Mouse (Mus musculus) right cerebral cortex, postnatal 14 days (tissue): Measurements from ENCODE around the gene Dnajc22.

Source experiments
- DNase-seq: peaks from one replicate; pipeline ENCODE4 v3.0.0; 2022

The Dnajc22 gene

DNA sequence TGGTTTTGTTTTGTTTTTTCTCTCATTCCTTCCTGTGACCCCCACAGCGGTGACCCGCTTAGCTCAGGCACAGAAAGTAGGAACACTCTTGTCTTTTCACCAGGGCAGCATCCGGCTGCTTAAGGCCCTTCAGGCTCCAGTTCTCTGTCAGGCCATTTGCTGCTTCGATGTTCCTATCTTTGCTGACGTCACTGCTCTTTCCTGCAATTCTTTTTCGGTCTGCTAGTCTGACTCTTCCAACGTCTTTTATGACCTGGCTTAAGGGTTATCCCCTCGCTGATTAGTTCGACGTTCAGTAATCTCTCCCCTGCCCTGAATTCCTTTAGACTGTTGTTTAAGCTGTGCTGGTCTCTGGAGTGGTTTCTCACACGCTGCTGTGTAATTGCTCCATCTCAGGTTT, 23.6 kb downstream of the Dnajc22 start:
- DNase-seq: no peak

DNA sequence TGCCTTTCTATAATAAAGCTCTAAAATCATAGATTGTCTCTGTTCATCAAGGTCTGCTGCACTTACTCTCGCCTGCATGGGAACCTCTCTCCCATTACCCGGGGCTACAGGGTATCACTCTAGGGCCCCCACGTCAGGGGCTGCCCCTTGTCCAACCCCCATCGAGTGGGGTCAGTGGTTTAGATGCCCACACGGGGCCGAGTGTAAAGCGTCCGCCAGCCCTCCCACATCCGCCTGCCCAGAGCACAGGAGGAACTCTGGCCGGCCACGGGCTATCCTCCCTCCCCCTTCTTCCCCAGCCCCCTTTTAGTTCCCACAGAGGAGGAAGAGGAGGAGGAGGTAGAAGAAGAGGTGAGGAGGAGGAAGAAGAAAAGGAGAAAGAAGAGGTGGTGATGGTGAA, 27.8 kb downstream of the Dnajc22 start:
- no peak for DNase-seq

DNA sequence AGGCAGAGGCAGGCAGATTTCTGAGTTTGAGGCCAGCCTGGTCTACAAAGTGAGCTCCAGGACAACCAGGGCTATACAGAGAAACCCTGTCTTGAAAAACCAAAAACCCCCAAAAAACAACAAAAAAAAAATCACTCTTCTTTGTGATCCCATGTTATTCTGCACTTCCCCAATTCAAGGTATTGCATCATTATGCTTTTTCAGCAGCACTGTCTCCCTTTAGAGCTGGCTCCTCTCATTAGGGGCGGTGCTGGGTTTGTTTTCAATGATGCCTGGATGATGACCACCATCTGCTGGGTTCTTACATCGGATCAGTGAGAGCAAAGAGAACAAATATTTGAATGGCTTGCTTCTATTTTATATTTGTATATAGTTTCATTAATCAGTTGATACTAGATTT, 29.7 kb downstream of the Dnajc22 start:
- DNase-seq: no peak

DNA sequence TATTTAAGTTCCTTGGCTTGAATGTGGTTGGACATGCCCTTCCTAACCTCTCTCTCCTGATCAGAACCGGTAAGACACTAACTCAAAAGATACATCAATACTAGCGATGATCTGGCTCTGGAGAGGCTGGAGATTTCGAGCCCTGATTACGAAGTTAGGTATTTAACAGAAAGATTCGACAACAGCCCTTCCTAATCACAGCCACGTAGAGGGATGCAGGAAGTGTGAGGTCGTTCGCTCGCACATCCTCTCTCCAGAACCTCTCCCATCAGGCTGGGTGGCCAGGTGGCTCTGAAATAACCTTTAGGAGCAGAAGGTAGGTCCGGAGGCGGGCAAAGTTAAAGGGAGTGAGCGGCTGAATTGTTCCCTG, 32.7 kb downstream of the Dnajc22 start, which contains the start of gene Spats2:
Spats2 (plus strand) TSS at position 206 of the 370 bp plus-strand sequence.
- DNase-seq: no peak

DNA sequence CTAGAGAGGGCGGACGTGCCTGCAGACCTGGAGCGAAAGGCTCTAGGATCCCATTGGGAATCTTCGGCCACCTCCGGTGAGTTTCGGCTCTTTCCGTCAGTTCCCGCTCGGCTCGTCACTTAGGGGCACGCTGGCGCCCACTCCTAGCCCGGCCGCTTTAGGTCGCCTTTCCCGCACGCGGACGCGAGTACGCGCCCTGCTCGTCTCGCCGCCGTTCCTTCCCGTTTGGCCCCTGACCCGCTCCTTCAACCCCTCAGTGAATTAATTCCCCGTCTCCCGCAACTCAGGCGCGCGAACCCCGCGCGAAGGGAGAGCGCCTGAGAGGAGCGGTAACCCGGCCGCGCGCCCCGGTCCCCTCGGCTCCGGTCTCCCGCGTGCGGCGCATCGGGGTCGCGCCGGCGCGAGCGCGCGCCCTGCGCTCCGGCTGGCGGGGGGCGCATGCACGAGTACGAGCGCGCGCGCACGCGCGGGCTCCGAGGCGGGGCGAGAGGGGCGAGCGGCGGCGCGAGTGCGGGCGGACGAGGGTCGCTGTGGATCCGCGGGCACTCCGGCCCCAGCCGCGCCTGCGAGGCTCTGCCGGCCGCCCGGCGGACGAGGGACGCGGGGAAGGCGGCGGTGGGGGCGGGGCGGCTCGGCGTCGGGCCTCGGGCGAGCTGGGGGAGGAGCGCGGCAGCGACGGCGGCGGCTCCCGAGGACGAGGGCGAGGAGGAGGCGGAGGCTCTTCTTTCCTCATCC, 33.3 kb downstream of the Dnajc22 start:
- peak; percentile 89 for DNase-seq

DNA sequence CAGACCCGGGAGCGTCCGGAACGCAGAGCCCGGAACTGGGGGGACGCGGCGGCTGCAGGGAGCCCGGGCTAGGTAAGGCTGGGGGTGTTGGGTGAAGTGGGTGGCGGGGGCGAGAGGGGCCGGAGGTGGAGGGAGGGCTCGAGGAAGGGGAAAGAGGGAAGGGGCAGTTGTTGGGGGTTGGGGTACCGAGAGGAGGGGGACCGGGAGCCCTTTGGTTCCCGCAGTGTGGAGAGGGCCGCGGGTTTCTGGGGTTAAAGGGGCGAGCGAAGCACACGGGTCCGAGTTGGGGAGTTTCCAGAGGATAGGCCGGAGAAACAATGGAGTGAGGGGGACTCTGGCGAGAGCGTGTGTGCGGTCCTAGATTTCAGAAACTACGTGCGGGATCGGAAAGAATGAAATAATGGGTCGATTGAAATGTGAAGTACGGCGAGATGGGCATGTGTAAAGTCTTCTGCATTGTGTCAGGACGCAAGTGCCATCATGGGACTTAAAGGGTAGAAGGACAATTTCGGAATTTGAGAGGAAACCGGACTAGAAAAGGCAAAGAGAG, 33.9 kb downstream of the Dnajc22 start:
- DNase-seq: no peak

DNA sequence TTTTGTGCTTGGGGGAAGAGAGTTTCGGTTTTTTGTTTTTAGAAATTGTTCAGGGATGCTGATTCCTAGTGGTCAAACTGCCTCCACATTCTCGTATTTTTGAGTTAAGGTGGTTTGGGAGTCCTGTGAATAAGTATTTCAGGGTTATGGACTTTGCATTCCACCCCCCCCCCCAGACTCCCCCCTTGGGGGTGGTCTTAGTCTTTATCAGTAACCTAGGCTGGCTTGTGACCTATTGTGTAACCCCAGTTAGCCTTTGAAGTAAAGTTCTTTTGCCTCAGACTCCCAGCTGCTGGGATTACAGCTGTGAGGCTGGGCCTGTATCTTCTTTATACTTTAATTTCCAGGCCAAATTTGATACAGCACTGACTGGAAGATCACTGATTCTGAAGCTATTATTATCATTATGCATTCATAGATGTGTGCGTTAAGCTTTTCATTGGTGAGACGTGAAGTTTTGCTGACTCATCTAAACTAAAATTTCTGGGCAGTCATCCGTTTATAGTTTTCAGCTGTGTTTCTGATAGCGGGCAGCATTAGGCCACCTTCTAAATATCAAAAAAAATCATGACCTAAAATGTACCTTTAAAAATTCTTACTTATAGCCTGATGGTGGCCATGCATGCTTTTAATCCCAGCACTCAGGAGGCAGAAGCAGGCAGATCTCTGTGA, 35.0 kb downstream of the Dnajc22 start:
- no peak for DNase-seq

DNA sequence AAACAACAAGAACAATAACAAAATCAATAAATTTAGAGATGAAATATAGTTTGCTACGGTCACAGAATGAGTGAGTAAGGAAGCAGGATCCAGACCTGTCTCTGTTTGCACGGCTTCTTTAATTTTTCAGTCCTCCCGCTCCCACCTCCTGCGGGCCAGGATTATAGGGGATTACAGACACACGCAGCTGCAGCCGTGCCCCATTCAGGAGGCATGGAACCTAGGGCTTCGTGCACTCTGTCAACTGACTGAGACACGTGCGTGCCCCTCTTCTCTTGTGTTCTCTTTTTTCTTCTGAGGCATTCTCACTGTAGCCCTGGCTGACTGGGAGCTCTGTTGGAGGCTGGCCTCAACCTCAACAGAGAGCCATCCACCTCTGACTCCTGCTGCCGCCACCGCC, 36.5 kb downstream of the Dnajc22 start:
- DNase-seq: no peak

DNA sequence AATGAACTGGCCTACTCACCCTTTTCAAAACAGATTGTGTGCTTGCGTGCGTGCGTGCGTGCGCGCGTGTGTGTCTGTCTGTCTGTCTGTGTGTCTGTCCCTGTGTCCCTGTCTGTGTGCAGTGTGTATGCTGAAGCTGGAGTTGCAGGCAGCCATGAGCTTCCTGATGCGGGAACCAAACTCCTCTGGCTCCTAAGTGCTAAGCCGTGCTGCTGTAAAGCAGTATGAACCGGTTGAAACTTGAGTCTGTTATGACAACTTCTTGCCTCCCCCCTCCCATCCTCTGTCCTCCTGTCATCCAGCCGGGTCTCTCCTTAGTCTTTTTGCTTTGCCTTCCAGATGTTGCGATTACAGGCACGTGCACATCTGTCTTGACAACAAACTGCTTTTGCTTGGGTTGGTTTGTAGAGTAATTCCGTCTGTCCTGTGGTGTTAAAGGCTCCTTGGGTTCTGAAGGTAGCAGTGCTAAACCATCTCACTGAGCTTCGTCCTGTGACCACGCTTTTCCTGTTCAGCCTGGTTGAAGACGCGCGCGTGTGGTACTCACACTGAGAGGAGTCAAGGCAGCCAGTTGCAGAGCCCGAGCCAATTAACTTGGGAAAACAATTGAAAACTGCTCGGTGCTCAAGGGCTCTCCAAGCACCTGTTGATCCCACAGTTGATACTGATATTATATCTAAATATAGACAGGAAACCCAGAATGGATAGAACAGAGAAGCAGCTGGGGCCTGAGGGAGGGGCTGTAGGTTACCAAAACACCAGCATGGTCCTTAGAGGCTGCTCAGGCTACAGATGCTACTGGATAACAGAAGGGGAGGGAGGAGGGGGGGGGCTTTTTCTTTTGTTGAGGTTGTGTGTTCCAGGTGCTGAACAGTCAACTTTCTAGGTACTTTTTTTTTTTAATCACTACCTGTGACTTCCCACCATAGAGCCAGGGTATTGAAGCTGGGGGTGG, 37.3 kb downstream of the Dnajc22 start:
- no peak for DNase-seq

DNA sequence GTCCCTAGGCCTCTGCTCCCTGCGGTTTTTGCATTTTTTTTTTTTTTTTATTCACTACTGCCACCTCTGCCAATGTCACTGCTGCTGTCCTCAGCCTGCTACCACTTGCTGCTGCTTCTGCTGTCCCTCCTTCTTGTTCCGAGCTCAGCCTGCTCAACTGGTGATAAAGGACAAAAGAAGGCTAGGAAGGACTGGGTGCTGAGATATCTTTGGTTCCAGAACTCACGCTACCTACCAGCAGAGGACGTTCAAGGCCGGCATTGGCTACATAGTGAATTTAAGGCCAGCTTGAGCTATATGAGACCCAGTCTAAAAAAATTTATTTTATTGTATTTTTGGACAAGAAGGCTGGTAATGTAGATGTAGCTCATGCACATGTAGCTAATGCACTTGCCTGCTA, 45.4 kb downstream of the Dnajc22 start:
- DNase-seq: no peak

DNA sequence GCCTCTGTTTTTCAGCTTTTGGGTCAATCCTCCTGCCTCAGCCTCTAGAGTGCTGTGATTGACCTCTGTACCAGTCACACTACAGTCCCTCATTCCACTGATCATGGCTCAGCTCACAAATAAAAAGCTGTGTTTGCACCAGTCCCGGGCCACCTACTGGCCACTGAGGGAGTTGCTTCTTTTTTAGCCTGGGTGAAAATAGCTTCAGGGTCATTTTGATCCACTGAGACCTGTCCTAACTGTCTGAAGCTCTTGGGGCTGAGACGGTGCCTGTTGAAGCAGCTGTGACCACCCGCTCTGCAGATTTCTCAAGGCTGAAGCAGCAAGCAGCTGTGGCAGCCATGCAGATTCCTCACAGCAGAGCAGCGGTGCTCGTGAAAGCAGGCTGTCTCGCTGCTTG, 46.7 kb downstream of the Dnajc22 start:
- peak; percentile 21 for DNase-seq

DNA sequence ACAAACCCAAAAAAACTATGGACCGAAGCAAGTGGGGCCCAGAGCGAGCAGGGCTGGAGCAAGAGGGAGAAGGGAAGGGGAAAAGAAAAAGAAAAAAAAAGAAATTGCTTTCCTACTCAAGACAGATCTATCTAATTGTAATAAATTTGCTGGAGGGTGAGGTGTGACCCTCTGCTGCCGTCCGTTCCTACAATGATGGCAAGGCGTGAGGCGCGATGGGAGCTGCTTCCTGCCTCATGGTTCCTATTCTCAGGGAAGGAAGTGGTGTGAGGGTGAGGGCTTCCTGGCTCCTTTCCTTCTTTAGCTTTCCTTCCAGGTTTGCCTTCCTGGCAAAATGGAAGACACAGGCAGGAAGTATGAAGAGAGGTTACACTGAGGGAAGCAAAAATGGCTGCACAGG, 57.5 kb downstream of the Dnajc22 start:
- DNase-seq: no peak

DNA sequence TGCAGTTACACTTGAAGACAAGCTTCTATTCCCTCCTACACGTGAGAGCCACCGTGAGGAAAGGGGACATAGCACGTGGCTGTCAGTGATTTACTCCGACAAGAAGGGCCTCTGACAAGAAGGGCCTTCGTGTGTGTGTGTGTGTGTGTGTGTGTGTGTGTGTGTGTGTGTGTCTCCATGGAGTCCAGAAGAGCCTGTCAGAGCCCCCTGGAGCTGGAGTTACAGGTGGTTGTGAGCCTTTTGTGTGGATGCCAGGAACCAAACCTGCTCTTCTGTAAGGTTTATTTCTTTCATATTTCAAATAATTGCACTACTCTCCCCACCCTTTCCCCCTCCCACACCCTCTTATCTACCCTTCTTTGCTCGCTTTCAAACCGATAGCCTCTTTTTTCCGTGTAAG, 58.4 kb downstream of the Dnajc22 start:
- no peak for DNase-seq

DNA sequence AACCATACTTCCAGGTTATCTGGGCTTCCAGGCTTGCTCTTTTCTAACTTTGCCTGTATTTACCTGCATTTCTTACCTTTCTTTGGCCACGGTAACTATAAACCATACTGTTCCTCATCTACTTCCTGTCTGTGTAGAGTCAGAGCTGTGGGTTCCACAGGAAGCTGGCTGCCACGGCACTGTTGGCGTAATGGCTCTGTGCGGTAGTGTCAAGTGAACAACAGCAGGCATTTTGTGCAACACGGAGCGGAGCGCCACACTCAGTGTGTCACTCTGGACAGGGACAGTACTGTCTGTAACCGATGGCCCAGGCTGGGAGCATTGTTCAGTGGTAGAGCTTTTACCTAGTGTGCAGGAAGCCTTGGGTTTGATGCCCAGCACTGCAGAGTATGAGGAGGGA, 60.5 kb downstream of the Dnajc22 start:
- DNase-seq: no peak
